Mouse (Mus musculus) urinary bladder, postnatal 10 days (tissue): ENCODE data around the gene Apba3.
"Not testable (repeated sequence)": the region's sequence is repeated elsewhere in the genome, so short reads cannot be mapped to it uniquely, and the experiment has no call there.

Experiments used
- DNase-seq: peaks from one replicate; pipeline ENCODE4 v3.0.0; 2022; ENCODE audit warnings: low spot score

Gene Apba3

GRCm38 (mm10) chr10:81266211-81267105 lies at the start of gene Apba3, which contains the start of gene Mrpl54:
Gene Apba3, plus strand, starts transcription at chr10:81266960.
Gene Mrpl54, minus strand, starts transcription at chr10:81266934.
- DNase-seq = peak; percentile 89

- DNase-seq = not testable (repeated sequence)
Observed at GRCm38 (mm10) chr10:81217267-81217666, 49.5 kb upstream of the Apba3 start.

- peak; percentile 55 for DNase-seq
Observed at GRCm38 (mm10) chr10:81217964-81218363, 48.8 kb upstream of the Apba3 start.

GRCm38 (mm10) chr10:81221402-81222015 lies 45.3 kb upstream of the Apba3 start:
- no peak for DNase-seq

GRCm38 (mm10) chr10:81223731-81224130 lies 43.0 kb upstream of the Apba3 start:
- not testable (repeated sequence) for DNase-seq

GRCm38 (mm10) chr10:81229735-81230437 lies 36.9 kb upstream of the Apba3 start:
- no peak for DNase-seq

GRCm38 (mm10) chr10:81230438-81231332 lies 36.1 kb upstream of the Apba3 start, which contains the start of gene Atcay:
Gene Atcay, minus strand, starts transcription at chr10:81230833.
- no peak for DNase-seq

GRCm38 (mm10) chr10:81231436-81231835 lies 35.3 kb upstream of the Apba3 start:
- no peak for DNase-seq

- peak; percentile 81 for DNase-seq
Observed at GRCm38 (mm10) chr10:81232580-81233225, 34.1 kb upstream of the Apba3 start, which contains the start of gene Zfr2. Gene Zfr2, plus strand, starts transcription at chr10:81233155.

GRCm38 (mm10) chr10:81233226-81233585 lies 33.6 kb upstream of the Apba3 start:
- DNase-seq = no peak

- DNase-seq = no peak
Observed at GRCm38 (mm10) chr10:81234206-81234605, 32.6 kb upstream of the Apba3 start.

- no peak for DNase-seq
Observed at GRCm38 (mm10) chr10:81236471-81237268, 30.1 kb upstream of the Apba3 start.

- DNase-seq = no peak
Observed at GRCm38 (mm10) chr10:81238618-81239017, 28.1 kb upstream of the Apba3 start.

- DNase-seq = no peak
Observed at GRCm38 (mm10) chr10:81240876-81241275, 25.9 kb upstream of the Apba3 start.

- DNase-seq = no peak
Observed at GRCm38 (mm10) chr10:81242021-81242420, 24.7 kb upstream of the Apba3 start.

- no peak for DNase-seq
Observed at GRCm38 (mm10) chr10:81244146-81244545, 22.6 kb upstream of the Apba3 start.

GRCm38 (mm10) chr10:81244595-81244994 lies 22.2 kb upstream of the Apba3 start:
- DNase-seq = peak; percentile 52

GRCm38 (mm10) chr10:81245166-81245565 lies 21.6 kb upstream of the Apba3 start:
- no peak for DNase-seq

- DNase-seq = no peak
Observed at GRCm38 (mm10) chr10:81247804-81248203, 19.0 kb upstream of the Apba3 start.

GRCm38 (mm10) chr10:81249442-81249841 lies 17.3 kb upstream of the Apba3 start:
- no peak for DNase-seq
